Mouse (Mus musculus): ENCODE results near the gene Poglut1.

Gene Poglut1

DNA sequence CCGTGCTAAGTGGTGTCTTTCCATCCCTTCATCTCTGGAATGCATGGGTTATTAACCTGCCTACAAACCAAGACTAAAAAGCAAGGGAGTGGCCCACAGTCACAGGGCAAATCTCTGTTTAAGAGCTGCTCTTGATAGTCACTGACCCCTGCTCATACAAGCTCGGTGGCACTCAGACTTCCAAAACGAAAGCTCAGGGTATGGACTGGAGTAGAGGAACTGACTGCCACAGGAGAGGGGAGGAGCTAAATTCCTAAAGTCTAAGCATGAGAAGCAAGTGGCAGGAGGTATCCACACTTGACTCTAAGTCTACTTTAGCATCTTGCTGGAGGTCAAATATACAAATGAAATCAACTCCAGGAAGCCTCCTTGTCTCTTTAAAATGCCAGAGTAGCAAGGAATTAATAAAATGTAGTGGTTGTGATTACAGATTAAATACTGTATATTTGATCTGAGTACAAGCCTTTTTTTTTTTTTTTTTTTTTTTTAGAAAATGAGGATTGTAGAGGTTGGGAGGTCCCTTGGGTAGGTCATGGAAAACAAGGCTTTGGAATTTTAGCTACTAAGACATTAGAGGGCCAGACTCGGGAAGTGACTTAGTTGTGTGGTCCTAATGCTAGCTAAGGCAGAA is 74.3 kb downstream of the Poglut1 start:
- no peak for DNase-seq (ENCODE audit: low read depth, low spot score)

Data from CD4-positive helper T cell, adult 2 months (primary cell).